Mouse (Mus musculus): Measurements from ENCODE around the gene Lurap1l. TPM values are rescaled to one million over a fixed set of nuclear protein-coding genes. Genes with fewer than 3 reads are reported as not detected.
"Not testable (repeated sequence)": the region's sequence is repeated elsewhere in the genome, so short reads cannot be mapped to it uniquely, and the experiment has no call there.

Lurap1l gene
- polyA plus RNA-seq, 1 experiment from 2014 or later, result 10.5 TPM

DNA sequence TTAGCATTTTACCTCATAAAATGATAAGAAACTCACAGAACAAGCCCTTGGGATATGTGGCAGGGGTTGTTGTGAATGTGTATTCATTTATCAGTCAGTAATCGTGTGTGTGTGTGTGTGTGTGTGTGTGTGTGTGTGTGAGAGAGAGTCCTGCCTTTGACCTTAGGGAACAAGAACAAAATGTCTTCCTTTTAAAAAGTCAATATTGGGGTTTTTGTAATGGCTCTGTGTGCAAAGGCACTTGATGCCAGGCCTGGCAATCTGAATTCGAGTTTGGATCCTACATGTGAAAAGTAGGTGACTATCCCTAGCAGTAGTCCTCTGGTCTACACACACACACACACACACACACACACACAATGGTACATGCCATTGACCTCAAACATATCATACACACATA is 4.8 kb downstream of the Lurap1l start:
- Histone ChIP-seq H3K27ac (ENCODE audit: low read depth, low read length) (no peak overlapping the region), H3K27me3 (replicated peaks; ENCODE audit: control insufficient read depth, insufficient read depth, low read length) (no peaks in the 10 kb centered on the region), H3K4me2 (ENCODE audit: low read length) (no peak overlapping the region), H3K4me1 (ENCODE audit: control insufficient read depth, insufficient read depth, low read depth, low read length) (no peaks in the 10 kb centered on the region), H3K9me3 (ENCODE audit: control insufficient read depth, low read length) (no peaks in the 10 kb centered on the region), H3K9ac (ENCODE audit: low read depth, low read length) (no peak overlapping the region), H3K4me3 (ENCODE audit: low read length) (no peak overlapping the region), H3K36me3 (ENCODE audit: control insufficient read depth, insufficient read depth, low read length) (no peaks in the 10 kb centered on the region)
- no peak for ATAC-seq
- WGBS, result 72% methylated on average over 2 of the region's 2 CpGs

DNA sequence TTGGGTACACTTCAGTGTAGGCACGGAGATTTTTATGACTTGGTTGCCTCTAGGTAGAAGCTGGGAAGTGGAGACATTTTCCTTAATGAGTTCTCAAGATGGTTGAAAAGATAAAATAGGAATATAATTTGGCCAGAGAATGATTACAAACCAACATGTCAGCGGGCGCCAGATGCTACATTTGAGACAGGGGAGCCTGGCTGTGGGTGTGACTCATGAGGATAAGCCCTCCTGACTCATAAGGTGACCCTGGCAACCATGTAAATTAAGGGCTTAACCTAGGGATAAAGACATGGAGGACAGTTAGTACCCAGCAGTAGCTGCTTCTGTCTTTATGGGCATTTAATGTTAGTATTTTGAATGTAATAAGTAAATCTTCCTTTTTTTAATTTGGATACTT is 6.2 kb downstream of the Lurap1l start:
- Histone ChIP-seq H3K27ac (ENCODE audit: low read depth, low read length) (no peak overlapping the region), H3K4me1 (ENCODE audit: control insufficient read depth, insufficient read depth, low read depth, low read length) (no peaks in the 10 kb centered on the region), H3K4me3 (ENCODE audit: low read length) (no peak overlapping the region), H3K4me2 (ENCODE audit: low read length) (no peak overlapping the region), H3K9me3 (ENCODE audit: control insufficient read depth, low read length) (no peaks in the 10 kb centered on the region), H3K27me3 (replicated peaks; ENCODE audit: control insufficient read depth, insufficient read depth, low read length) (no peaks in the 10 kb centered on the region), H3K9ac (ENCODE audit: low read depth, low read length) (no peak overlapping the region), H3K36me3 (ENCODE audit: control insufficient read depth, insufficient read depth, low read length) (no peaks in the 10 kb centered on the region)
- ATAC-seq, result no peak
- 73% methylated on average over 3 of the region's 3 CpGs for WGBS

DNA sequence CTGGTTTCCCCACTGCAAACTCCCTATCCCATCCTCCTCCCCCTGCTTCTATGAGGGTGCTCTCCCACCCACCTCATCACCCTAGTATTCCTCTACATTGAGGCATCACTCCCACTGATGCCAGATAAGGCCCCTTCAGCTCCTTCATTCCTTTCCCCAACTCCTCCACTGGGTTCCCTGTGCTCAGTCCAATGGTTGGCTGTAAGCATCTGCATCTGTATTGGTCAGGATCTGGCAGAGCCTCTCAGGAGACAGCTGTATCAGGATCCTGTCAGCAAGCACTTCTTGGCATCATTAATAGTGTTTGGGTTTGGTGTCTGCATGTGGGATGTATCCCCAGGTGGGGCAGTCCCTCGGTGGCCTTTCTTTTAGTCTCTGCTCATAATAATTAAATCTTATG is 6.7 kb downstream of the Lurap1l start:
- not testable (repeated sequence) for H3K9me3 ChIP-seq (ENCODE audit: control insufficient read depth, low read length); H3K4me3 ChIP-seq (ENCODE audit: low read length); ATAC-seq; H3K4me1 ChIP-seq (ENCODE audit: control insufficient read depth, insufficient read depth, low read depth, low read length); H3K4me2 ChIP-seq (ENCODE audit: low read length); H3K9ac ChIP-seq (ENCODE audit: low read depth, low read length); H3K27me3 ChIP-seq (replicated peaks; ENCODE audit: control insufficient read depth, insufficient read depth, low read length); H3K36me3 ChIP-seq (ENCODE audit: control insufficient read depth, insufficient read depth, low read length); H3K27ac ChIP-seq (ENCODE audit: low read depth, low read length)
- WGBS, result 66% methylated on average over 1 of the region's 1 CpGs

DNA sequence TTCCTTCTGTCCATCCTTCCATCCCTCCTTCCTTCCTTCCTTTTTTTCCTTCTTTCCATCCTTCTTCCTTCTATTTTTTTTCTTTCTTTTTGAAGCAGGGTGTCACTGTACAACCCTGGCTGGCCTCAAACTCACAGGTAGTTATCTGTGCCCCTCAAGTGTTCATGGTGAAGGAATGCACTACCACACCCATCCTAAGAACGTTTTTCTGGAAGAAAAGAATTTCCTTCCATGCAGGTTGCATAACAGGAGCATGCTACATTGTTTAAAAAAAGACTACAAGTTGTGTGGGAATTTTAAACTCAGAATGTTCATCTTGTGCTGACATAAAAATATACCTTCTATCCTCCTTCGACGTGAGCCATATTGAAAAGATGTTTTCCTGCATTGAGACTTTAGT is 7.4 kb downstream of the Lurap1l start:
- no peak overlapping the region for H3K4me3 ChIP-seq (ENCODE audit: low read length)
- H3K36me3 ChIP-seq (ENCODE audit: control insufficient read depth, insufficient read depth, low read length), result no peaks in the 10 kb centered on the region
- 82% methylated on average over 3 of the region's 3 CpGs for WGBS
- no peak overlapping the region for H3K27ac ChIP-seq (ENCODE audit: low read depth, low read length)
- H3K9ac ChIP-seq (ENCODE audit: low read depth, low read length), result no peak overlapping the region
- ATAC-seq, result no peak
- no peak overlapping the region for H3K4me2 ChIP-seq (ENCODE audit: low read length)
- no peaks in the 10 kb centered on the region for H3K4me1 ChIP-seq (ENCODE audit: control insufficient read depth, insufficient read depth, low read depth, low read length)
- no peaks in the 10 kb centered on the region for H3K9me3 ChIP-seq (ENCODE audit: control insufficient read depth, low read length)
- H3K27me3 ChIP-seq (replicated peaks; ENCODE audit: control insufficient read depth, insufficient read depth, low read length), result no peaks in the 10 kb centered on the region

DNA sequence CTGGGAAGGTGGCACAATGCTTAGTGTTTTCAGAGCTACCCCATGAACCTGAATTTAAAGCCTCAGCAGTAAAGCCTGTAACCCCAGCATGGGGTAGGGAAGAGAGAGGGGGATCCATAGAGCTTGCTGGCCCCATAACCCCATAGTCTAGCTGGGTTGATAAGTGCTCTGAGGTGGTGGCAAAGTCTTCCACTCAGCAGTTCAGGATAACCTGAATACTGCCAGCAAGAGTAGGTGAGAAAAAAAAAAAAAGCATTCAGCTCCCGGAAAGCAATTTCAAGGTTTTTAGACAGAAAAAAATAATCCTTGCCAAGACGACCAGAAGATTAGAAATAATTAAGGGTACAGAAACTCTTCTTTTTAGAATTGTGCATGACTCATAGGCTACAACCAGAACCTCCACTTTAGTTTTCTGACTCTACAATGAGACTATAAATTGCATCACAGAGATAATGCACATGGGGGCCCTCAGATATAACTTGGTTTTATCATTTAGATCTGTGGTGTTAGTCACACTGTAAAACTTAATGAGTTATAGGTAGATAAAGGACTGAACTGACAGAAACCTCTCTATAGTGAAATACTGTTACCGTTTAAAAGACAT is 8.2 kb downstream of the Lurap1l start:
- H3K9me3 ChIP-seq (ENCODE audit: control insufficient read depth, low read length), result no peaks in the 10 kb centered on the region
- H3K27me3 ChIP-seq (replicated peaks; ENCODE audit: control insufficient read depth, insufficient read depth, low read length), result no peaks in the 10 kb centered on the region
- no peak overlapping the region for H3K4me2 ChIP-seq (ENCODE audit: low read length)
- no peaks in the 10 kb centered on the region for H3K36me3 ChIP-seq (ENCODE audit: control insufficient read depth, insufficient read depth, low read length)
- no peak overlapping the region for H3K4me3 ChIP-seq (ENCODE audit: low read length)
- no peaks in the 10 kb centered on the region for H3K4me1 ChIP-seq (ENCODE audit: control insufficient read depth, insufficient read depth, low read depth, low read length)
- H3K9ac ChIP-seq (ENCODE audit: low read depth, low read length), result no peak overlapping the region
- ATAC-seq, result no peak
- 61% methylated on average over 3 of the region's 3 CpGs for WGBS
- H3K27ac ChIP-seq (ENCODE audit: low read depth, low read length), result no peak overlapping the region

DNA sequence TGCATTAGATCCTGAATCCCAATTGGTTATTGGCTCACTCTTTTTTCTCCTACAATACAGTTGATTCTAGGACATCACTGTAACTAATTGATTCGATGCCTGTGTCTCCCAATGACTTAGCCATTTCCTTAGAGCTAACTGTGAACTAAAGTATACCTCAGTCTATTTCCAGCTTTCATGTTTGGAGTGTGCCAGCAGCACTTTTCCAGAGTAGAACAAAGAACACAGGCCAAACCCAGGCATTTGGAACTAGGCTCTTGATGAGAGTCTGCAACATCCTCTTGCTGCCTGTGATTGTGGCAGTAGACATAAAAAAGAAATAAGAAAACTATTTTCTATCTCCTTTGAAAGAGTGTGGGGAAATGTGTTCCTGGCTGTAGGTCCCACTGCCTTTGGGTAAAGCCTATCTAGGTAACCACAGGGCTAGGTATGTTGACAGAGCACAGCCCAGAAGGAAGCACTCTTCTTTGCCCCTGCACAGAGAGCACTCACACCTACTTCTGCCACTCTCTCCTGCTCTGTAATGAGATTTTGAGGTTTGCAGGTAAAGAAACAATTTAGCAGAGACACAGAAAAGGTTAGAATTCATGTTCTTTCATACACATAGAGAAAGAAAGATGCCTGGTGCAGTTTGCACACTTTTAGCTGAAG is 8.9 kb downstream of the Lurap1l start:
- no peak overlapping the region for H3K27ac ChIP-seq (ENCODE audit: low read depth, low read length)
- H3K9ac ChIP-seq (ENCODE audit: low read depth, low read length), result no peak overlapping the region
- ATAC-seq, result no peak
- no peak overlapping the region for H3K4me2 ChIP-seq (ENCODE audit: low read length)
- H3K4me1 ChIP-seq (ENCODE audit: control insufficient read depth, insufficient read depth, low read depth, low read length), result no peaks in the 10 kb centered on the region
- H3K36me3 ChIP-seq (ENCODE audit: control insufficient read depth, insufficient read depth, low read length), result no peaks in the 10 kb centered on the region
- H3K9me3 ChIP-seq (ENCODE audit: control insufficient read depth, low read length), result no peaks in the 10 kb centered on the region
- H3K4me3 ChIP-seq (ENCODE audit: low read length), result no peak overlapping the region
- 58% methylated on average over 1 of the region's 1 CpGs for WGBS
- no peaks in the 10 kb centered on the region for H3K27me3 ChIP-seq (replicated peaks; ENCODE audit: control insufficient read depth, insufficient read depth, low read length)

DNA sequence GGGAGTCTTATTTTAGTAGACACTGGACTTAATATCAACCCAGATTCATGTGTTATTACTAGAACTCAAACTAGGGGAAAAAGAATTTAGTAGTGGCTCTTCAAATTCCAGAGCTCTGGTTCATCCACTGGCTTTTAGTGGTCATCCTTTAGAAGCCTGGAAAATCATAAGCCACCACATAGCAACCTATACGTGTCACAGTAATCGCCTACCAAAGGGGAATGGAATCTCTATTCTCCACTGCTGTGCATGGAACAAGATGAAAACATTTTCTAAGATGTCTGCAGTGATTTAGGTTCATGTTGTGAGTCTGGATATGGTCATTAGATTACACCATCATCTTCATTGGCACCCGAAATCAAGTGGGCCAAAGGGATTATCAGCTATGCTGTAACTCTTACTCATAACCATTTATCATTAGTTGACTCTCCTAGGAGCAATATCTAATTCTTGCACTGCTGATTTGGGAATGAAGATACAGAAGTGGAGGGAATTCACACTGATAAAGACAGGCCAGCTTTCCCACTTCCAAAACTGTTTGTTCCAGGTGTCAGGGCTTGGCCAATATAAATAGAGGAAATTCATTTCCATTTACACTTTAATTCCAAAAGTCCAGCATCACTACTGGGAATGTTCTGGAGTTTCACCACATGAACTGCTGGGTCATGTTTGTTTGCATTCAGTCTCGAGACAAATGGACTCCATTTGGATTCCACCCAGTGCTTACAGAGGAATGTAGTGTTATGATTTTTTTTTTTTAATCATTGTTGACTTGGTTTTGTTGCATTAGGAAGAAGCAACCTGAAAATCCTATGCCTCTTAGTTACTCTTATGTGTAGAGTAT is 11.4 kb downstream of the Lurap1l start:
- H3K27ac ChIP-seq (ENCODE audit: low read depth, low read length), result no peak overlapping the region
- H3K36me3 ChIP-seq (ENCODE audit: control insufficient read depth, insufficient read depth, low read length), result no peaks in the 10 kb centered on the region
- H3K9ac ChIP-seq (ENCODE audit: low read depth, low read length), result no peak overlapping the region
- H3K27me3 ChIP-seq (replicated peaks; ENCODE audit: control insufficient read depth, insufficient read depth, low read length), result no peaks in the 10 kb centered on the region
- no peaks in the 10 kb centered on the region for H3K4me1 ChIP-seq (ENCODE audit: control insufficient read depth, insufficient read depth, low read depth, low read length)
- H3K9me3 ChIP-seq (ENCODE audit: control insufficient read depth, low read length), result no peaks in the 10 kb centered on the region
- 83% methylated on average over 4 of the region's 4 CpGs for WGBS
- no peak for ATAC-seq
- H3K4me3 ChIP-seq (ENCODE audit: low read length), result no peak overlapping the region
- no peak overlapping the region for H3K4me2 ChIP-seq (ENCODE audit: low read length)

DNA sequence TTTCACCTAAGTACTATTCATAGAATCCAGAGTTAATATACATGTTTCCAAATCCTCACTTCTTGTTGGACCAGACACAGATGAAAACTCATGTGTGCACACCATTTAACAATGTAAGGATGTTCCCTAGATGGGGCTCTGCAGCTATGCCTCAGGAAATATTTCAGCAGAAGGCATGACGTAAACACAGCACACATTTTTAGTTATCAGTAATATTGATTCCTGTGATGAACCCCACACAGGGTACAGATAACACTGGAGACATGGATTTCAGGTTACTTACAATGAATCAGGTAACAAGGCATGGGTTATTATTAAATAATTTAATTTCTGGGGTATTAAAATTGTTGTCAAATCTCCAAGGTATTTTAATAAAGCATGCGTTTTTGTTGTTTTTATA is 12.2 kb downstream of the Lurap1l start:
- Histone ChIP-seq H3K4me2 (ENCODE audit: low read length) (no peak overlapping the region), H3K27me3 (replicated peaks; ENCODE audit: control insufficient read depth, insufficient read depth, low read length) (no peaks in the 10 kb centered on the region), H3K27ac (ENCODE audit: low read depth, low read length) (no peak overlapping the region), H3K4me3 (ENCODE audit: low read length) (no peak overlapping the region), H3K4me1 (ENCODE audit: control insufficient read depth, insufficient read depth, low read depth, low read length) (no peaks in the 10 kb centered on the region), H3K9ac (ENCODE audit: low read depth, low read length) (no peak overlapping the region), H3K9me3 (ENCODE audit: control insufficient read depth, low read length) (no peaks in the 10 kb centered on the region), H3K36me3 (ENCODE audit: control insufficient read depth, insufficient read depth, low read length) (no peaks in the 10 kb centered on the region)
- WGBS, result 94% methylated on average over 2 of the region's 2 CpGs
- no peak for ATAC-seq

DNA sequence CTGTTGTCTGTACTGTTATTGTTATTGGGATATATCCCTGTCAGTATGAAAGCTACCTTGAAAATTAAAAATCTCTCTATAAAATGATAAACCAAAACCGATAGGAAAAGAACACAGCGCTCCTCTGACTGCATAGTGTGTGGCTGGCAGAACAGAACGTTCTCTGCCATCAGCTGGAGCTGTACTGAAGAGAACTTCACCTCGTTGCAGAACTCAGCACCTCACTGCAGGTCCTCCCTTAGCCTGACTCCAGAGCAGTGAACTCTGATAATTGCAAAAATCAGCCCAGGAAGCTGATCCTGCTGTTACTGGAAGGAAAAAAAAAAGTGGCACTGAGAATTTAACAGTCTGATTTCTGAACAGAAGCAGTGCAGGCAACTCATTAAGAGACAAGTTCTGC is 14.4 kb downstream of the Lurap1l start:
- Histone ChIP-seq H3K36me3 (ENCODE audit: control insufficient read depth, insufficient read depth, low read length) (no peaks in the 10 kb centered on the region), H3K27ac (ENCODE audit: low read depth, low read length) (no peak overlapping the region), H3K4me3 (ENCODE audit: low read length) (no peak overlapping the region), H3K4me2 (ENCODE audit: low read length) (no peak overlapping the region), H3K27me3 (replicated peaks; ENCODE audit: control insufficient read depth, insufficient read depth, low read length) (no peaks in the 10 kb centered on the region), H3K4me1 (ENCODE audit: control insufficient read depth, insufficient read depth, low read depth, low read length) (no peaks in the 10 kb centered on the region), H3K9ac (ENCODE audit: low read depth, low read length) (no peak overlapping the region), H3K9me3 (ENCODE audit: control insufficient read depth, low read length) (no peaks in the 10 kb centered on the region)
- no peak for ATAC-seq
- 72% methylated on average over 4 of the region's 4 CpGs for WGBS
